Mouse (Mus musculus) kidney, postnatal 36 days (tissue): ENCODE measurements around the gene Gemin8.

Source experiments
- DNase-seq, 2 experiments: peaks; one replicate each; pipeline ENCODE4 v3.0.0; 2021 to 2022; ENCODE audit warnings: mixed read lengths in 2 of 2

Gemin8 gene

DNA sequence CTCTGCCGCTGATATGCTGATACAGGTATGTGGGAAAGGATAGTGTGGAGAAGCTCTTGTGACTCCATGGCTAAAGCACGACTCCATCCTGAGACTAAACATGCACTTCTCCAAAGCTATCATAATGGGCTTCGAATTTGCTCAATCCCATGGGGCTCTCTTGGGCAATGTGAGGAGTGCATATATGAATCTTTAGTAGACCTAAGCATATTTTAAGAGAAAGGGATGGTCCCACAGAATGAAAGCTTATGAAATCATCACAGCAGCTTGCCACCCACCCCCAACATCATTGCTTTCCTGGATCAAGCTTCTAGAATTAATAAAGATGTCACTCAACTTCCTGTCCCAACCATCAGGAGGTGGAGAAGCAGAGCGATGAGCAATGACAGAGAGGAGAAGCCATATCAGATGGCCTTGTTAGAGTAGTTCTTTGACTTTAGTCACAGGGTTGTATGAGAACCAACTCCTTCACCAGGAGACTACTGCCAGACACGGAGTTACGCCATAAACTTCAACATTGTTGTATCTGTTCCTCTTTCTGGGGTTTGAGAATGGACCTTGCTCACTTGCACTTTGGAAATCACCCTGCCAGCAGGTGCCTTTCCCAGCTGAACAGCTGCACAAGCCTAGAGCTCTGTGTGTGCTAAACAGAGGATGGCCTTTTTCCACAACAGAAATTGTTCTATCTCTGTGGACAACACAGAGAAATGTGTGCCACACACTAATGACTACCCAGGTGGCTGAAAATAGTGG is 60.4 kb downstream of the Gemin8 start:
- DNase-seq: no peak

DNA sequence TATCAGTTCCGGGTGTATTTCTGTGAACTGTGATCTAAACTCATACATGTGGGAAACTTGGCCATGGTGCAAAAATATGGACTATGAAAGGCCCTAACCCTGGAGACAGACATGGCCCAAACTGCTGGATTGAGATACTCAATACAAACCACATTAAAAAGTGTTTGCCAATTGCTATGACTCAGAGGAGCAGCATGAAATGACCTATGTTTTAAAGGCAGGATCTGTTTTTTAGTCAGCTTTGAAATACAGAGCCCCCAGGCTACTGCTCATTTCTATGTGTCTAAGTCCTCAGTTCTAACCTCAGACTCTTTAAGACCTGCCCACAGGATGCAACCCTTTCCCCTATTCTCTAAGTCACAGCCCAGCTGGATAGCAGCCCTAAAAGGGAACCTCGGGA is 65.9 kb downstream of the Gemin8 start:
- DNase-seq: no peak

DNA sequence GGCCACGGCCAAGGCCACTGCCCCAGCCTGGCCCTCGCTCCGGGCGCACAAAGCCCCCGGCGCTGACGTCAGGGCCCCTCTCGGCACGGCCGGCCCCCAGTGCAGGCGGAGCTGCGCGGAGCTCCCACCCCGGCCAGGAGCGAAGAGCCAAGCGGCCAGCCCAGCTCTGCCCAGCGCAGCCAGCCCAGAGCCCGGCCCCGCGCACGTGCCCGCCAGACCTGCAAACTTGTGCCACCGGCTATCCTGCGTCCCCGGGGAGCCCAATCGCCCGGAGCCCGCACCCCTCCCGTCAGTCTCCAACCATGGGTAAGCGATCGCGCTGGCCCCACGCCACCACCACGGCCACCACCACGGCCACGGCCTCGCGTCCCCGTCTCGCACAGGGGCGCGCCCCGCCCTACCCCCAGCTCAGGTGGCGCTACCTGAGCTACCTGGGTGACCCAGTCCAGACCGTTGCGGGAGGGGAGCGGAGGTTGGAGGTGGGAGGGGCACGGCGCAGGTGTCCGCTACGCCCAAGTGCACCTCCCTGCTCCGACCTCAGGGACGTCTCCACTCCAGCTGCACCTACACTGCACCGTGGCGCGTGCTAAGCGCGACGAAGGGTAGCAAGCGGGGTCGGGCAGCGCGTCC is 68.7 kb downstream of the Gemin8 start, which contains the start of gene Gpm6b:
Gene Gpm6b (plus strand): TSS at position 81 of the 630 bp plus-strand sequence.
- DNase-seq: peak; percentile 23 to 56

DNA sequence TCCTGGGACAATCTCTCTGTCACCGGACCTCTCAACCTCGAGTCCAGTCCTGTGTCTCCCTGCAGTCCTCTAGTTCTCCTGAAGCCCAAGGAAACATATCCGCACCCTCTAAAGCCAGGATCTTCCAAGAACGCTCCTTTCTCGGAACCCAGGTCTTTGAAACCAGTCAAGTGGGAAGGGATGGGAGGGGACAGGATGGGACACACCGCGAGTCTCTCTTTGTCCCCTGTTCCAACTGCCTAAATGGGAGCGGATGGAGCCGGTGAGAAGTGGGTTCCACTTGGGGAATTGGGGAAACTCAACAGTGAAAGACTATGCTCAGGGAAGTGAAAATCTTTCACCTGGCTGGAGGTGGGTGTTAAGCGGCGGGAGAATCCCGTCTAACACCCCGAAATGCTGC is 69.3 kb downstream of the Gemin8 start:
- no peak for DNase-seq
